Mouse (Mus musculus) heart, embryonic 12.5 days (tissue): ENCODE measurements around the gene Cd248. TPM values are rescaled to one million over a fixed set of nuclear protein-coding genes. Genes with fewer than 3 reads are reported as not detected.
"Not testable (repeated sequence)": the region's sequence is repeated elsewhere in the genome, so short reads cannot be mapped to it uniquely, and the experiment has no call there.

Experiments
- ATAC-seq: fragments of 200-750 bp; cut with Nextera tagmentation; 2 replicates; pipeline ENCODE4 v1.8.0; 2017; ENCODE audit warnings: moderate TSS enrichment, moderate library complexity; ENCODE audit not compliant: insufficient number of reproducible peaks, low FRiP score
- H3K27ac ChIP-seq: fragments of 300-500 bp; sonication (generic); 2 replicates; pipeline ENCODE4 v1.5.1; 2016; ENCODE audit warnings: mild to moderate bottlenecking, moderate library complexity; ENCODE audit not compliant: poor library complexity, severe bottlenecking
- H3K27me3 ChIP-seq: fragments of 300-500 bp; sonication (generic); replicated peaks from 2 replicates; pipeline ENCODE4 v1.6.1; 2016; ENCODE audit warnings: mild to moderate bottlenecking, moderate library complexity
- H3K36me3 ChIP-seq: fragments of 300-500 bp; sonication (generic); 2 replicates; pipeline ENCODE4 v1.6.1; 2016; ENCODE audit warnings: mild to moderate bottlenecking, moderate library complexity
- H3K4me1 ChIP-seq: fragments of 300-500 bp; sonication (generic); replicated peaks from 2 replicates; pipeline ENCODE4 v1.6.1; 2016; ENCODE audit warnings: mild to moderate bottlenecking
- H3K4me2 ChIP-seq: fragments of 300-500 bp; sonication (generic); 2 replicates; pipeline ENCODE4 v1.6.1; 2016; ENCODE audit warnings: mild to moderate bottlenecking, moderate library complexity
- H3K4me3 ChIP-seq: fragments of 300-500 bp; sonication (generic); 2 replicates; pipeline ENCODE4 v1.5.1; 2016; ENCODE audit warnings: mild to moderate bottlenecking
- H3K9ac ChIP-seq: fragments of 300-500 bp; sonication (generic); 2 replicates; pipeline ENCODE4 v1.6.1; 2016; ENCODE audit warnings: mild to moderate bottlenecking, moderate library complexity
- H3K9me3 ChIP-seq: fragments of 300-500 bp; sonication (generic); replicated peaks from 2 replicates; pipeline ENCODE4 v1.6.1; 2016; ENCODE audit warnings: mild to moderate bottlenecking, moderate library complexity
- WGBS: fragments of 180-500 bp; shearing (Covaris S2); methylation state at CpG from one replicate; pipeline ENCODE4 v1.1.7; 2016; 5-methylcytosine and 5-hydroxymethylcytosine counted together
- polyA plus RNA-seq: library from polyadenylated mRNA; unstranded; fragments of >200 nt; fragmentation: Nextera tagmentation; extraction: Ambion mirVana; gene quantifications from 2 replicates; pipeline ENCODE4 v1.2.1, GENCODE M21; 2016

Gene Cd248
- polyA plus RNA-seq, 1 experiment from 2014 or later = 21.4 TPM

DNA sequence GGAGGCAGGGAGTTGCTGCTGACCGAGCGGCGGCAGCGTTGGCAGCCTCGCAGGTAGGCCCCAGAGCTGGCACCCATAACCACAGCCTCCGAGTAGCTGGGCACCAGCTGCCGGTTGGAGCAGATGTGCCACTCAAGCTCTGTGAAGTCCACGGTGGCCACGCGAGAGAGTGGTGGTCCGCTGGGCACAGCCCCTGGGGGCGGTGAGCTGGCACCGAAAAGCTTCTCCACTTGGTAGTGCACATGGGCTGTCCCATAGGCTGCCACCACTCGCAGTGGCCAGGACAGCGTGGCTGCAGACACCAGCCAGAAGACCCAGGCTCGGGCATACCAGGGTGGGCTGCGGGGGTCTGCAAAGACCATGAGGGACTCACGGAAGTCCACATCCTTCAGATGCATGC, 14.1 kb downstream of the Cd248 start:
- no peak overlapping the region for H3K27ac ChIP-seq
- WGBS = 52% methylated on average over 18 of the region's 18 CpGs
- no peak overlapping the region for H3K4me3 ChIP-seq
- no peak overlapping the region for H3K9ac ChIP-seq
- no peak overlapping the region for H3K4me2 ChIP-seq
- H3K9me3 ChIP-seq = no peaks in the 10 kb centered on the region
- peaks cover 68% of the 10 kb centered on the region for H3K27me3 ChIP-seq
- H3K36me3 ChIP-seq = no peaks in the 10 kb centered on the region
- ATAC-seq = no peak
- peaks cover 10% of the 10 kb centered on the region for H3K4me1 ChIP-seq

GRCm38 (mm10) chr19:5082596-5082995, 14.7 kb downstream of the Cd248 start:
- H3K9ac ChIP-seq = no peak overlapping the region
- no peaks in the 10 kb centered on the region for H3K36me3 ChIP-seq
- no peak for ATAC-seq
- no peak overlapping the region for H3K27ac ChIP-seq
- peaks cover 68% of the 10 kb centered on the region for H3K27me3 ChIP-seq
- H3K4me2 ChIP-seq = no peak overlapping the region
- H3K9me3 ChIP-seq = no peaks in the 10 kb centered on the region
- peaks cover 16% of the 10 kb centered on the region for H3K4me1 ChIP-seq
- no peak overlapping the region for H3K4me3 ChIP-seq
- 58% methylated on average over 24 of the region's 24 CpGs for WGBS

DNA sequence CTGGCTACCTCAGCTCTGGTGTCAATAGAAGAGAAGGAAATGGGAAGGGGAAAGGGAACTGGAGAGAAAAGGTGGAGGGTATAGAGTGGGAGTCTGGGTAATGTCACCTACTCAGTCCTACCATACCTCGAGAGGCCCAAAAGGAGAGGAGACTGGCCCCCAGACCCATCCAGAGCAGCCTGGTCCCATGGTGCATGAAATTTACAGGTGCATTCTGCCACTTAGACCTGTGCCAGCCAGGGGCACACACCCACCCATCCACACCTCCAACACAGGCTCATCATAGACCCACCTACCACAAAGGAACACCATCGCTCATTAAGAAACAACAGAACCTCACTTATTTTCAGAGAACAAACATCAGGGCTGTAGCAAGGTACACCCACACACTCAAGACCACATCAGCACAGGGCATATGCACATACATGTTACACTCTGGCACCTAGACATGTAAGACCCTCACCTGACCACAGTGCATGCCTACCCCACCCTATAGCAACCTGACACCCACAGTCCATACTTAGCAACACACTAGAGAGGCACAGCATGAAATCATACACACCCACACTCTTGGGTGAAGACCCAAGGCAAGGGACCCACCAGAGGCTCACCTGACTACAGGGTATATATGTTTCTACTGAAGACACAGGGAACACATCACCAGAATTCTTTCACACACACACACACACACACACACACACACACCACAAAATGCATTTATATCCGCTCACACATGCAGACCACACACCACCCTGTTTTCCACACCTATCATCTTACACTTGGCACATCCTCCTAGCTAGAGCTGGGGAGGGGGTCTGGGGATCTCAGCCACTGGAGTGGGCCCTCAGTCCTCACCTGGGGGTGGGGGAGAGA, 16.3 kb downstream of the Cd248 start:
- H3K27ac ChIP-seq = no peak overlapping the region
- no peaks in the 10 kb centered on the region for H3K36me3 ChIP-seq
- no peak overlapping the region for H3K9ac ChIP-seq
- H3K4me1 ChIP-seq = peaks cover 21% of the 10 kb centered on the region
- no peaks in the 10 kb centered on the region for H3K9me3 ChIP-seq
- H3K4me3 ChIP-seq = peak overlapping the region; percentile 54
- 73% methylated on average over 3 of the region's 3 CpGs for WGBS
- H3K27me3 ChIP-seq = peaks cover 68% of the 10 kb centered on the region
- ATAC-seq = no peak
- H3K4me2 ChIP-seq = peak overlapping the region; percentile 89

DNA sequence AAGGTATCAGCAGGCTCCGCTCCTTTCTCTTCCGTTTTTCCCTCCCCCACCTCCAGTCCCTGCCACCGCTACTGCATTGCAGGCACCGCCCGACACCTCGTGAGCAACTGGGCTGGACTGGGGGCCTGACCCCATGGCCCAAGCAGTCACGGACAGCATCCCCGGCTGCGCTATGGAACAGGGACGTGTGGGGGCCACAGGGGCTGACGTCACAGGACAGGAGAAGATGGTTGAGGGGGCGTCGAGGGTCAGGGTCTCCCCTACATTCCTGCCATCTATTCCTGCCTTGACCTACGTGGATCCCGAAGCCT, 16.9 kb downstream of the Cd248 start:
- Histone ChIP-seq H3K4me1 (peaks cover 25% of the 10 kb centered on the region), H3K9ac (peak overlapping the region; percentile 52; the same call in 1 of the 2 replicates), H3K4me3 (peak overlapping the region; percentile 54), H3K27ac (no peak overlapping the region), H3K27me3 (peaks cover 67% of the 10 kb centered on the region), H3K36me3 (peaks cover 4% of the 10 kb centered on the region; the same call in 1 of the 2 replicates), H3K9me3 (no peaks in the 10 kb centered on the region), H3K4me2 (peak overlapping the region; percentile 89)
- 2% methylated on average over 15 of the region's 15 CpGs for WGBS
- no peak for ATAC-seq

GRCm38 (mm10) chr19:5085145-5085863, 17.4 kb downstream of the Cd248 start, which contains the start of gene Tmem151a:
Tmem151a (minus strand) TSS chr19:5085531.
- Histone ChIP-seq H3K9ac (peak within 1 kb of the TSS; percentile 52), H3K36me3 (peaks cover 7% of the 10 kb centered on the region; the same call in 1 of the 2 replicates), H3K9me3 (no peaks in the 10 kb centered on the region), H3K27ac (no peak within 1 kb of the TSS), H3K4me2 (peak within 1 kb of the TSS; percentile 89), H3K4me3 (peak within 1 kb of the TSS; percentile 54), H3K27me3 (peaks cover 62% of the 10 kb centered on the region), H3K4me1 (peaks cover 25% of the 10 kb centered on the region)
- ATAC-seq = no peak
- WGBS = 1% methylated on average over 60 of the region's 69 CpGs

- H3K4me1 ChIP-seq = peaks cover 25% of the 10 kb centered on the region
- peaks cover 50% of the 10 kb centered on the region for H3K27me3 ChIP-seq
- H3K27ac ChIP-seq, H3K4me3 ChIP-seq, ATAC-seq, H3K9ac ChIP-seq, H3K9me3 ChIP-seq, H3K4me2 ChIP-seq: not testable (repeated sequence)
- 45% methylated on average over 4 of the region's 4 CpGs for WGBS
- H3K36me3 ChIP-seq = peaks cover 19% of the 10 kb centered on the region
Measured at GRCm38 (mm10) chr19:5086533-5086932, 18.7 kb downstream of the Cd248 start.

- H3K9me3 ChIP-seq = no peaks in the 10 kb centered on the region
- H3K4me1 ChIP-seq = peaks cover 25% of the 10 kb centered on the region
- peak within 1 kb of the TSS; percentile 69 for H3K27ac ChIP-seq
- peak within 1 kb of the TSS; percentile 86 for H3K4me2 ChIP-seq
- H3K27me3 ChIP-seq = peaks cover 34% of the 10 kb centered on the region
- WGBS = under 1% methylated on average over 58 of the region's 58 CpGs
- peak; percentile 88 for ATAC-seq
- peak within 1 kb of the TSS; percentile 73 for H3K4me3 ChIP-seq
- H3K9ac ChIP-seq = peak within 1 kb of the TSS; percentile 79
- peaks cover 32% of the 10 kb centered on the region for H3K36me3 ChIP-seq
Measured at GRCm38 (mm10) chr19:5087884-5088728, 20.2 kb downstream of the Cd248 start, which contains the start of gene Yif1a. Yif1a (plus strand) TSS chr19:5088538.

- ATAC-seq = no peak
- Histone ChIP-seq H3K9me3 (no peaks in the 10 kb centered on the region), H3K27me3 (peaks cover 22% of the 10 kb centered on the region), H3K4me3 (peak overlapping the region; percentile 73), H3K4me1 (peaks cover 30% of the 10 kb centered on the region), H3K27ac (no peak overlapping the region), H3K4me2 (peak overlapping the region; percentile 86), H3K36me3 (peaks cover 34% of the 10 kb centered on the region), H3K9ac (peak overlapping the region; percentile 79; the same call in 1 of the 2 replicates)
- 88% methylated on average over 4 of the region's 4 CpGs for WGBS
Measured at GRCm38 (mm10) chr19:5089324-5089723, 21.4 kb downstream of the Cd248 start.

DNA sequence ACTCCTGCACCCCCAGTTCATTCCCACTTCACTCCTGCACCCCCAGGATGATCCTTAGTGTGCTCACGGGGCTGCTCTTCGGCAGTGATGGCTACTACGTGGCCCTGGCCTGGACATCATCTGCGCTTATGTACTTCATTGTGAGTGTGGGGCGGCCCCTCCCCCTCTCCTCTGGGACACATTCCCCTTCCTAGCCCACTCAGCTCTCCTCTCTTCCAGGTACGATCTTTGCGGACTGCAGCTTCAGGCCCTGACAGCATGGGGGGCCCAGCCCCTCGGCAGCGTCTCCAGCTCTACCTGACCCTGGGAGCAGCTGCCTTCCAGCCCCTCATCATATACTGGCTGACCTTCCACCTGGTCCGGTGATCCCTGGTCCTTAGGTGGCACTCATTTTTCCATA, 24.2 kb downstream of the Cd248 start:
- H3K4me1 ChIP-seq = peaks cover 47% of the 10 kb centered on the region
- H3K36me3 ChIP-seq = peaks cover 34% of the 10 kb centered on the region
- no peaks in the 10 kb centered on the region for H3K9me3 ChIP-seq
- no peak for ATAC-seq
- H3K9ac ChIP-seq = no peak overlapping the region
- H3K27me3 ChIP-seq = 0 out of 2 replicates have a peak, but pooled peaks cover 2% of the 10 kb centered on the region
- H3K27ac ChIP-seq = no peak overlapping the region
- H3K4me2 ChIP-seq = no peak overlapping the region
- no peak overlapping the region for H3K4me3 ChIP-seq
- 90% methylated on average over 10 of the region's 10 CpGs for WGBS

DNA sequence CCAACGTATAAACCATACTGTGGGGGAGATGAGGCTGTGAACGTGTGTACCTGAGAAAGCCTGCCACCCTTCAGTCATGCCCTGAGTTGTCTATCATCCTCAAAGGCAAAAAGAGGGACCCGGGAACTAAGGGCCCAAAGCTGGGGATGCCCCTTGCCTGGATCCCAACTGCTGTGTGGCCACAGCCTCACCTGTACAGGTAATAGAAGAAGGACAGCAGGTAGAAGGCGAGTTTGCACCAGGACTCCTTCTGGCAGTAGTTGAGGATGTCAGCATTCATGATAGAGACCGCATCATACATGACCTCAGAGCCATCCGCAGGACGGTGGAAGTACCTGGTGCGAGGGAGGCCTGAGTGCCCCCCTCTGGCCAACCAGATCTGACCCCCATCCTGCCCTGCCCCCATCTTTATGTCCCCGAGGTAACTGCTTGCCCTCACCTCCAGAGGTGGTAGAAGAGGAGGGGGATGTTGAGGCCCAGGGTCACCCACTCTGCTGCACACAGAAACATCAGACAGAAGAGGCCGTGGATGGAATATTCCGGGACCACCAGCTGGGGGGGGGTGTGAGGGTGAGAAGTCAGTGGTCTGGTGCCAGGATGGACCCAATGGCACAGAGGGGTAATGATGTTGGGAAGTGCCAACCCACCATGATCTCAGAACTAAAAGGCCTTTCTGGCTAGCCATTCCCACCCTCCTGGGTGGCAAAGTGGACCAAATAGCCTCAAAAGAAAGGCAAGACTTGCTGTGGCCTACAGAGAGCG, 25.8 kb downstream of the Cd248 start:
- Histone ChIP-seq H3K9ac (no peak overlapping the region), H3K4me2 (peak overlapping the region; percentile 8; the same call in 1 of the 2 replicates), H3K9me3 (no peaks in the 10 kb centered on the region), H3K4me1 (peaks cover 54% of the 10 kb centered on the region), H3K36me3 (peaks cover 34% of the 10 kb centered on the region), H3K4me3 (no peak overlapping the region), H3K27me3 (0 out of 2 replicates have a peak, but pooled peaks cover 2% of the 10 kb centered on the region), H3K27ac (no peak overlapping the region)
- ATAC-seq = peak; percentile 1; the same call in 1 of the 2 replicates
- 66% methylated on average over 12 of the region's 12 CpGs for WGBS
